Mouse (Mus musculus) liver, embryonic 14.5 days (tissue): ENCODE results near the gene Mei4. TPM values are rescaled to one million over a fixed set of nuclear protein-coding genes. Genes with fewer than 3 reads are reported as not detected.

Experiments
- ATAC-seq: fragments of 200-750 bp; cut with Nextera tagmentation; 2 replicates; pipeline ENCODE4 v1.8.0; 2017; ENCODE audit warnings: moderate number of reproducible peaks, mild to moderate bottlenecking, moderate library complexity; ENCODE audit not compliant: insufficient read depth
- DNase-seq, 3 experiments: peaks; one replicate each; pipeline ENCODE4 v3.0.0-alpha.2; 2012 to 2013; ENCODE audit warnings: low read depth in 3 of 3, low spot score in 3 of 3
- H3K27ac ChIP-seq: fragments of 300-500 bp; sonication (generic); 2 replicates; pipeline ENCODE4 v1.5.1; 2014; ENCODE audit warnings: moderate library complexity, mild to moderate bottlenecking, control low read depth, inconsistent platforms
- H3K27me3 ChIP-seq: fragments of 300-500 bp; sonication (generic); 2 replicates; pipeline ENCODE4 v1.6.1; 2014; ENCODE audit warnings: mild to moderate bottlenecking, low read length, moderate library complexity; ENCODE audit not compliant: control insufficient read depth, insufficient read depth
- H3K36me3 ChIP-seq: fragments of 300-500 bp; sonication (generic); replicated peaks from 2 replicates; pipeline ENCODE4 v1.6.1; 2014; ENCODE audit warnings: low read depth; ENCODE audit not compliant: control insufficient read depth, insufficient read depth
- H3K4me1 ChIP-seq, 2 experiments: fragments of 200-500 bp in 1 of 2; fragments of 300-500 bp in 1 of 2; sonication (generic) in 1 of 2; replicated peaks; 2 replicates each; pipeline ENCODE4 v1.6.1; 2012 to 2014; ENCODE audit warnings: antibody characterized with exemption in 1 of 2, inconsistent platforms in 1 of 2, low read length in 1 of 2; ENCODE audit not compliant: control insufficient read depth in 2 of 2, insufficient read depth in 2 of 2
- H3K4me2 ChIP-seq: fragments of 300-500 bp; sonication (generic); 2 replicates; pipeline ENCODE4 v1.6.1; 2014; ENCODE audit warnings: low read depth, mild to moderate bottlenecking, control low read depth, moderate library complexity
- H3K4me3 ChIP-seq, 2 experiments: fragments of 200-500 bp in 1 of 2; fragments of 300-500 bp in 1 of 2; sonication (generic) in 1 of 2; 2 replicates each; pipeline ENCODE4 v1.5.1; 2012 to 2014; ENCODE audit warnings: low read depth in 2 of 2, low read length in 2 of 2, mild to moderate bottlenecking in 2 of 2, control low read depth in 1 of 2, inconsistent platforms in 1 of 2, moderate library complexity in 1 of 2; ENCODE audit not compliant: insufficient read depth in 1 of 2
- H3K9ac ChIP-seq: fragments of 300-500 bp; sonication (generic); replicated peaks from 2 replicates; pipeline ENCODE4 v1.6.1; 2014; ENCODE audit warnings: mild to moderate bottlenecking, control low read depth, moderate library complexity
- H3K9me3 ChIP-seq: fragments of 300-500 bp; sonication (generic); 2 replicates; pipeline ENCODE4 v1.6.1; 2016; ENCODE audit warnings: low read length, mixed read lengths; ENCODE audit not compliant: control insufficient read depth
- CTCF ChIP-seq: IDR thresholded peaks from 2 replicates; pipeline ENCODE4 v1.5.1; 2016; ENCODE audit warnings: antibody characterized with exemption, low read depth, control low read depth
- EP300 ChIP-seq: IDR thresholded peaks from 2 replicates; pipeline ENCODE4 v1.6.1; 2016; ENCODE audit warnings: antibody characterized with exemption, low read depth
- WGBS: fragments of 180-500 bp; shearing (Covaris S2); extraction: QIAGEN DNeasy Blood & Tissue Kit; methylation state at CpG from one replicate; pipeline ENCODE4 v1.1.7; 2014; ENCODE audit not compliant: insufficient replicate concordance; 5-methylcytosine and 5-hydroxymethylcytosine counted together
- polyA plus RNA-seq, 2 experiments: library from polyadenylated mRNA; depleted of rRNA in 1 of 2; stranded (reverse) in 1 of 2; unstranded in 1 of 2; fragments of >200 nt; fragmentation: Nextera tagmentation in 1 of 2; extraction: Ambion mirVana in 1 of 2; gene quantifications; 2 replicates each; pipeline versions ENCODE4 v1.2.1 to v1.2.3; 2012 to 2014

Gene Mei4
- polyA plus RNA-seq, 2 experiments: 0.11 to 0.30 TPM

- Histone ChIP-seq H3K27ac (no peak overlapping the region), H3K9me3 (no peaks in the 10 kb centered on the region), H3K27me3 (no peaks in the 10 kb centered on the region), H3K4me3 (peak overlapping the region; percentile 34 to 53), H3K4me2 (peak overlapping the region; percentile 62), H3K4me1 (no peaks in the 10 kb centered on the region; a peak in 1 of 4 replicates), H3K36me3 (no peaks in the 10 kb centered on the region), H3K9ac (peak overlapping the region; percentile 11; the same call in 1 of the 2 replicates)
- WGBS: 3% methylated on average over 13 of the region's 13 CpGs
- TF ChIP-seq CTCF (no peak), EP300 (no peak)
- DNase-seq (no peak), ATAC-seq (no peak; the same call in 1 of the 2 replicates)
Observed at GRCm38 (mm10) chr9:81863888-81864234, 391 bp downstream of the Mei4 start.

- Histone ChIP-seq H3K27ac (no peak overlapping the region), H3K9me3 (no peaks in the 10 kb centered on the region), H3K4me1 (no peaks in the 10 kb centered on the region; a peak in 1 of 4 replicates), H3K4me3 (no peak overlapping the region), H3K36me3 (no peaks in the 10 kb centered on the region), H3K9ac (no peak overlapping the region), H3K4me2 (no peak overlapping the region), H3K27me3 (no peaks in the 10 kb centered on the region)
- DNase-seq (no peak), ATAC-seq (no peak)
- TF ChIP-seq CTCF: no peak
- no peak for TF ChIP-seq EP300
- WGBS: 44% methylated on average over 2 of the region's 2 CpGs
Observed at GRCm38 (mm10) chr9:81866032-81866431, 2.6 kb downstream of the Mei4 start.

GRCm38 (mm10) chr9:81921456-81921855, 58.0 kb downstream of the Mei4 start:
- H3K36me3 ChIP-seq: no peaks in the 10 kb centered on the region
- no peak overlapping the region for H3K4me3 ChIP-seq
- no peaks in the 10 kb centered on the region for H3K9me3 ChIP-seq
- H3K27ac ChIP-seq: no peak overlapping the region
- H3K4me2 ChIP-seq: no peak overlapping the region
- WGBS: 66% methylated on average over 1 of the region's 1 CpGs
- no peaks in the 10 kb centered on the region for H3K4me1 ChIP-seq
- ATAC-seq (no peak), DNase-seq (no peak)
- no peak overlapping the region for H3K9ac ChIP-seq
- TF ChIP-seq CTCF (no peak), EP300 (no peak)
- H3K27me3 ChIP-seq: no peaks in the 10 kb centered on the region

GRCm38 (mm10) chr9:81924744-81925143, 61.3 kb downstream of the Mei4 start:
- no peak overlapping the region for H3K27ac ChIP-seq
- no peak overlapping the region for H3K4me3 ChIP-seq
- DNase-seq: no peak
- TF ChIP-seq EP300 (no peak), CTCF (no peak)
- H3K9me3 ChIP-seq: no peaks in the 10 kb centered on the region
- H3K9ac ChIP-seq: no peak overlapping the region
- no peak overlapping the region for H3K4me2 ChIP-seq
- no peaks in the 10 kb centered on the region for H3K36me3 ChIP-seq
- H3K4me1 ChIP-seq: no peaks in the 10 kb centered on the region
- no peak for ATAC-seq
- H3K27me3 ChIP-seq: no peaks in the 10 kb centered on the region

- Histone ChIP-seq H3K9ac (no peak overlapping the region), H3K4me3 (no peak overlapping the region), H3K9me3 (no peaks in the 10 kb centered on the region), H3K27me3 (no peaks in the 10 kb centered on the region), H3K36me3 (no peaks in the 10 kb centered on the region), H3K27ac (no peak overlapping the region), H3K4me1 (no peaks in the 10 kb centered on the region), H3K4me2 (no peak overlapping the region)
- ATAC-seq: no peak
- TF ChIP-seq EP300 (no peak), CTCF (no peak)
- no peak for DNase-seq
- WGBS: 44% methylated on average over 4 of the region's 4 CpGs
Observed at GRCm38 (mm10) chr9:81940533-81940932, 77.1 kb downstream of the Mei4 start.

GRCm38 (mm10) chr9:81945624-81946023, 82.2 kb downstream of the Mei4 start:
- WGBS: 62% methylated on average over 6 of the region's 6 CpGs
- no peaks in the 10 kb centered on the region for H3K4me1 ChIP-seq
- no peak overlapping the region for H3K27ac ChIP-seq
- H3K27me3 ChIP-seq: no peaks in the 10 kb centered on the region
- no peak overlapping the region for H3K4me2 ChIP-seq
- H3K4me3 ChIP-seq: no peak overlapping the region
- no peak overlapping the region for H3K9ac ChIP-seq
- TF ChIP-seq CTCF (no peak), EP300 (no peak)
- ATAC-seq (no peak), DNase-seq (no peak)
- H3K9me3 ChIP-seq: no peaks in the 10 kb centered on the region
- no peaks in the 10 kb centered on the region for H3K36me3 ChIP-seq
